Mouse (Mus musculus) lung, postnatal 0 days (tissue): ENCODE data around the gene Fam104a.

Experiments used
- CTCF ChIP-seq: IDR thresholded peaks from 2 replicates; pipeline ENCODE4 v1.5.1; 2016; ENCODE audit warnings: antibody characterized with exemption, mild to moderate bottlenecking
- EP300 ChIP-seq: IDR thresholded peaks from 2 replicates; pipeline ENCODE4 v1.6.1; 2016; ENCODE audit warnings: antibody characterized with exemption, mild to moderate bottlenecking, control low read depth

- TF ChIP-seq CTCF, result no peak
- TF ChIP-seq EP300, result no peak
These were observed 49.2 kb downstream of the Fam104a start for GRCm38 (mm10) chr11:113634699-113635121.
